Mouse (Mus musculus) hindbrain, embryonic 10.5 days (tissue): ENCODE data around the gene Morc1. TPM values are rescaled to one million over a fixed set of nuclear protein-coding genes. Genes with fewer than 3 reads are reported as not detected.

Experiments
- DNase-seq: peaks from one replicate; pipeline ENCODE4 v3.0.0-alpha.2; 2017; ENCODE audit warnings: low spot score
- H3K27ac ChIP-seq: fragments of 300-500 bp; sonication (generic); 2 replicates; pipeline ENCODE4 v1.5.1; 2016; ENCODE audit warnings: mild to moderate bottlenecking, moderate library complexity
- H3K27me3 ChIP-seq: fragments of 300-500 bp; sonication (generic); 2 replicates; pipeline ENCODE4 v1.6.1; 2016; ENCODE audit warnings: mild to moderate bottlenecking; ENCODE audit not compliant: poor library complexity, insufficient read depth, severe bottlenecking
- H3K36me3 ChIP-seq: fragments of 300-500 bp; sonication (generic); 2 replicates; pipeline ENCODE4 v1.6.1; 2016; ENCODE audit warnings: mild to moderate bottlenecking, moderate library complexity
- H3K4me1 ChIP-seq: fragments of 300-500 bp; sonication (generic); replicated peaks from 2 replicates; pipeline ENCODE4 v1.6.1; 2016; ENCODE audit warnings: mild to moderate bottlenecking
- H3K4me3 ChIP-seq: fragments of 300-500 bp; sonication (generic); 2 replicates; pipeline ENCODE4 v1.5.1; 2016; ENCODE audit warnings: mild to moderate bottlenecking, moderate library complexity
- H3K9me3 ChIP-seq: fragments of 300-500 bp; sonication (generic); 2 replicates; pipeline ENCODE4 v1.6.1; 2016; ENCODE audit warnings: mild to moderate bottlenecking, moderate library complexity
- WGBS: fragments of 180-500 bp; shearing (Covaris S2); methylation state at CpG from one replicate; pipeline ENCODE4 v1.1.7; 2016; 5-methylcytosine and 5-hydroxymethylcytosine counted together
- polyA plus RNA-seq: library from polyadenylated mRNA; unstranded; fragments of >200 nt; fragmentation: Nextera tagmentation; extraction: Ambion mirVana; gene quantifications from 2 replicates; pipeline ENCODE4 v1.2.1, GENCODE M21; 2016

The Morc1 gene
- polyA plus RNA-seq, 1 experiment from 2014 or later, result not detected

GRCm38 (mm10) chr16:48676205-48676604 lies 245.2 kb downstream of the Morc1 start:
- no peaks in the 10 kb centered on the region for H3K4me1 ChIP-seq
- H3K27me3 ChIP-seq, result no peaks in the 10 kb centered on the region
- WGBS, result 84% methylated on average over 2 of the region's 2 CpGs
- H3K9me3 ChIP-seq, result no peaks in the 10 kb centered on the region
- no peak overlapping the region for H3K27ac ChIP-seq
- H3K36me3 ChIP-seq, result no peaks in the 10 kb centered on the region
- no peak overlapping the region for H3K4me3 ChIP-seq
- no peak for DNase-seq

- no peak for DNase-seq
- H3K4me1 ChIP-seq, result no peaks in the 10 kb centered on the region
- H3K36me3 ChIP-seq, result no peaks in the 10 kb centered on the region
- no peak overlapping the region for H3K4me3 ChIP-seq
- no peaks in the 10 kb centered on the region for H3K27me3 ChIP-seq
- WGBS, result 88% methylated on average over 5 of the region's 5 CpGs
- no peak overlapping the region for H3K27ac ChIP-seq
- H3K9me3 ChIP-seq, result no peaks in the 10 kb centered on the region
Measured at GRCm38 (mm10) chr16:48677381-48677780, 246.3 kb downstream of the Morc1 start.

GRCm38 (mm10) chr16:48678029-48678428 lies 247.0 kb downstream of the Morc1 start:
- Histone ChIP-seq H3K4me1 (no peaks in the 10 kb centered on the region), H3K9me3 (no peaks in the 10 kb centered on the region), H3K27ac (no peak overlapping the region), H3K27me3 (no peaks in the 10 kb centered on the region), H3K36me3 (no peaks in the 10 kb centered on the region), H3K4me3 (no peak overlapping the region)
- WGBS, result 89% methylated on average over 1 of the region's 1 CpGs
- no peak for DNase-seq

Other genes starting within 250 kb of the Morc1 start
- 0.12 TPM in 1 of 2 replicates, not detected in the other for gene Dppa4, start 147.5 kb upstream of the Morc1 start, polyA plus RNA-seq
- gene Dppa2, start 127.3 kb upstream of the Morc1 start, polyA plus RNA-seq, result not detected in 2 replicates
- gene Gm5485, start 18.8 kb upstream of the Morc1 start, polyA plus RNA-seq, result not detected in 2 replicates